Mouse (Mus musculus) adrenal gland, adult 18-20 months (tissue): ENCODE results near the gene Leng8. TPM values are rescaled to one million over a fixed set of nuclear protein-coding genes. Genes with fewer than 3 reads are reported as not detected.
A peak's percentile ranks its signal among the peaks of the same experiment; 100 is the strongest.

Experiments
- DNase-seq, 2 experiments: peaks; one replicate each; pipeline ENCODE4 v3.0.0; 2021 to 2022; ENCODE audit warnings: low spot score in 2 of 2
- long read RNA-seq, 2 experiments: library from polyadenylated mRNA; stranded (forward); transcript quantifications; one replicate each; pipeline ENCODE4 v2.0.0; 2021
- total RNA-seq, 2 experiments: library from RNA; stranded (reverse); gene quantifications; 1 replicate in 1 of 2; 2 replicates in 1 of 2; pipeline ENCODE4 v1.2.3; 2021

Gene Leng8
- 100 to 1,000 TPM in 1 of 2 experiments, 10 to 100 TPM in 1; 86.8 to 106 TPM for total RNA-seq
- long read RNA-seq, experiment 1, full-length matches to known transcripts: 1 of 47 reads
- long read RNA-seq, experiment 1, partial matches to known transcripts: 13 of 47 reads
- long read RNA-seq, experiment 1, other reads (novel, unspliced or antisense): 33 of 47 reads
- long read RNA-seq, experiment 2, partial matches to known transcripts: 11 of 14 reads
- long read RNA-seq, experiment 2, other reads (novel, unspliced or antisense): 3 of 14 reads

- DNase-seq: peak; percentile 96 to 97
Observed at GRCm38 (mm10) chr7:4136771-4137531, at the start of gene Leng8. Gene Leng8 (plus strand): TSS chr7:4137039.

DNA sequence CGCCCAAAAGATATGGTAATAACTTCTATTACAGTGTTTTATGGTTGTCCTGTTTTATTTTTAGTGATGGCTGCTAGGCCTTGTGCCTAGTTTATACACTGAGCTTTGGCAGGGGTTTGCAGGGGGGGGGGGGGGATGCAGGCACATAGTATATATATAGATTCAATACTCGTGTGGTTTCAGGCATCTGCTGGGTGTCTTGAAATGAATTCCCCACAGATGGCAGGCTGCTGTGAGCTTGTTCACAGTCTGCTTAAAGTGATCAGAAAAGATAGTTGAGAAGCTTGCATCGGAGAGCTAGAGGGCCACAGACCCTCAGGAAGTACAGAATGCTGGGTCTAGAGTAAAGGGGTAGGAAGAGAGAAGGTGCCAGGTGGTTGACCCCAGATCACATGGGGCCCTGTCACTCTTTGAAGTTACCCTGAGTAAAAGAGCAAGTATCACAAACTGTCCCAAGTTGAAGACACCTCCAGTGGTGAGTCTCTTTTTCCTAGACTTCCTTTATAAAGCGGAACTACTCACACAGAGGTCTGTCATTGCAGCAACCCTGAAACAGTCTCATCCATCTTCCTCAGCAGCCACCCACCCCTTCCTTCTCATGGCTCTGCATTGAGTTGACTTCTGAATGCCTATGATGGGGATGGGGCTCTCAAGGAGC lies 49.5 kb upstream of the Leng8 start:
- DNase-seq: no peak

DNA sequence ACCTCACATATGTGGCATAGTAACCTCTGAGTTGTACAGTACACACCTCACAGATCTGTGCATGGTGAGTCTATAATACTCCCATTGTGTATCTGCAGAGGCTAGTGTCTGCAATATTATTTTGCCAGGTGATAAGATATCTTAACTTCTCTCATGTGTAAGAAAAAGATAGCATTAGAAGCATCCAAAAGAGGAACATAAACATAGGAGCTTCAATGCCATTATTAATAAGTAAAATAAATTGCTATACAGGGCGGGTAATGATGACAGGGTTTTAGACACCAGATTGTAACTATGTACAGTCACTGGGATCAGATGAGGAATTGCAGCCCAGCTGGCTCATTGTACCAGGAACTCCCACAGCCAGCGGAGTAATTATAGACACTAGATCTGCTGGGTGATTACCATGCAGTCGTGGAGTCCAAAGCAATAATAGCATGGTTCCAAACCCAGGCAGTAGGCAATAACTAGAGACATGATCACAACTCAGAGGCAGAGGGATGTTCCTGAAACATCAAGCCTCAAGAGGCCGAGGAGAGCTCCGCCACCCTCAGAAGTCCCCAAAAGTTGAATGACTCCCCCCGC lies 48.9 kb upstream of the Leng8 start:
- no peak for DNase-seq

- DNase-seq: no peak
Observed at GRCm38 (mm10) chr7:4088679-4089078, 48.2 kb upstream of the Leng8 start.

DNA sequence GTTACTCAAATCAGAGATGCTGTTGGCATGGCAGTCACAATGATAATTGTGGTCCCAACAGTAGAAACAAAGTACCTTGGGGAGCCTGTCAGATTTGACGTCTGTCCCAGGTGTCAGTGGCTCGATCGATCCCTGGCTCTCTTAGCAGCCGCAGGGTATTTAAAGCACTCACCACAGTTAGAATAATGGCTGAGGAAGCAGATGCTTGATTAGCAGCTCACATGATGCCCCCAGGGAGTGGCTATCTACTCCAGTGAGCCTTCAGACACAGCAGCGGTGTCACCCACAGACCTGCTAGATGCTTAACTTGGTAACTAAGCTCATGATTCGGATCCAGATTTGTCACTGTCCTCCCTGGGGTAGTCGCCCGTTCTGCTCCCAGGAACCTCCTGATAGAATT lies 45.7 kb upstream of the Leng8 start:
- DNase-seq: no peak

GRCm38 (mm10) chr7:4098301-4098700 lies 38.5 kb upstream of the Leng8 start:
- no peak for DNase-seq

DNA sequence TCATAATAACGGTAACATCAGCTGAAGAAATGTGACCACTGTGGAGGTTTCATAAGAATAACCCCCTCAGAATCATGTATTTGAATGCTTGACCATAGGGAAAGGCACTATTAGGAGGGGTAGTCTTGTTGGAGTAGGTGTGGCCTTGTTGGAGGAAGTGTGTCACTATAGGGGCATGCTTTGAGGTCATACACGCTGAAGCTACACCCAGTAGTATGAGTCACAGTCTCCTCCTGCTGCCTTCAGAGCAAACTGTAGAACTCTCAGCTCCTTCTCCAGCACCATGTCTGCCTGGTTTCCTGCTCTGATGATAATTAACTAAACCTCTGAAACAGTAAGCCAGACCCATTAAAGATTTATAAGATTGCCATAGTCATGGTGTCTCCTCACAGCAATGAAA lies 38.0 kb upstream of the Leng8 start:
- no peak for DNase-seq

GRCm38 (mm10) chr7:4101144-4101543 lies 35.7 kb upstream of the Leng8 start:
- DNase-seq: no peak

DNA sequence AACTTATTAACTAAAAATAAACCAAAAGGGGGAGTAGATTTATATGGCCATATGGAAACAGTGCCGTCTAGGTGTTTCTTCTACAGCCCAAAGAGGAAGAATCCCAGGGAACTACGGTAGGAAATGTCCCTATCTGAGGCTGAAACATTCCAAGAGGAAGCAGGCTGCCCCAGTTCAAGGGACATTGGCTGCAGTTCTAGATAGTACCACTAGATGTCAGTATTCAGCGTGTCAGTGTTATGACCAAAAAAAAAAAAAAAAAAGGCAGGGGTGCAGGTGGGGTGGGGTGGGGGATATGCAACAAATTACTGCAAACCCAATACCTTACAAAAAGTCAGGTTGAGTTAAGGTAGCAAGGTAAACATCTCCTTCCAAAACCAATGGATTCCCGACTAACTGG lies 33.4 kb upstream of the Leng8 start:
- no peak for DNase-seq

GRCm38 (mm10) chr7:4111766-4112165 lies 25.1 kb upstream of the Leng8 start:
- no peak for DNase-seq

- no peak for DNase-seq
Observed at GRCm38 (mm10) chr7:4117050-4117814, 19.6 kb upstream of the Leng8 start.

- no peak for DNase-seq
Observed at GRCm38 (mm10) chr7:4119344-4119902, 17.4 kb upstream of the Leng8 start, which contains the start of gene Ttyh1. Gene Ttyh1 (plus strand): TSS chr7:4119408.

DNA sequence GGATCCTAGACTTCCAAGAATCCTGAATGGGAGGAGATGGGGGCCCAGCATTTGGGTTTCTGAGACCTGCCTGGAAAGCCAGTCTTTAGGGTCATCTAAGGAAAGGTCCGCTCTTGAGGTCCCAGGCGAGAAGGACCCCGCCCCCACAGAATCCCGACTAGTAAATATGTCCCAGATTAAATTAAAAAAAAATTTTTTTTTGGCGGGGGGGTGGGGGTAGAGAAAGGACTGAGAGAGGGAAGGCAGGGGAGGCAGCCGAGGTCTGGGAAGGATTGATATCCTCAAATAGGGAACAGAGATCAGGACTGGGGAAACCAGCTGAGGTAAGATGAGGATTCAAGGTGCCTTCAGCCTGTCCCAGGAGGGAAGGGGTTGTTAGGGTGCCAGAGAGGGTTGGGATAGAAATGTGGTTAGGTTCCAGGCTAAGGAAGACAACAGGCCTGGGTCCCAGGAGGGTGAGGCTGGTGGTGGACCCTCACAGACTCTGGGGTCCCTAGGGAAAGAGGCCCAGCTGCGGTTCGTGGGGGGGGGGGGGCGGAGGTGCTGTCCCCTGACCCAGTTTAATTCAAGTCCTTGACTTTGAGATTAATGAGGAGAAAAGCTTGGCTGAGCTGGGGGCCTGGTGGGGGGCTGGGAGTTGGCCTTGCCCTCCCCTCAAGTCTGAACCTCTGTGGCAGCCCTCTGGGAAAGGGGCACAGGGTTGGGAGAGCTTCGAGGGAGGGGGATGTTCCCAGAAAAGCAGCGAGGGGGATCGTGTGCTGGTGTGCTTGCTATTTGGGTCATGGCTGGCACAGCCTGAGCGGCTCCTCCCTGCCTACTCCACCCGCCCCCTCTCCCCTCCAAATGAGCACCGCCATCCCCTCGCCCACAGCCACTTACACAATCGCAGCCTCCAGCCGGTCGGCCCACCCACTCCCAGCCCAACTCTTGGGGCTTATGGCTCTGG lies 16.6 kb upstream of the Leng8 start:
- no peak for DNase-seq

GRCm38 (mm10) chr7:4122076-4122768 lies 14.6 kb upstream of the Leng8 start:
- DNase-seq: no peak

GRCm38 (mm10) chr7:4122783-4123182 lies 14.1 kb upstream of the Leng8 start:
- DNase-seq: no peak

DNA sequence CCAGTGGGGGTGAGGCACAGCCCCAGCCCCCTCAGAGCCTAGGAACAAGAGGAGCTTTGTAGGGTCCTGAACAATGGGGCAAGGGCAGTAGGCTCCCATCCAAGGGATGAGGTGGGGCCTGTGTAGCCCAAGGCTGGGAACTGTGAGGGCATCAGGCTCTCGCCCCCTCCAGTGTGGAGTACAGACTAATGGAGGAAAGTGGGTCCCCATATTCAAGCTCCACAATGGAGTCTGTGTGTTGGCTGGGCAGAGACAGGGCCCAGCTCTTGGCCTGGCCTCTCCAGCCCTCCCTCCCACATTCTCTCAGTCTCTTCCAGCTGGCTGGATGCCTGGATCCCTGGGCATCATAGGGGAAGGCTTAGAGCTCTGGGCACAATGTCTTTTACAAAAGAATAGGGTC lies 13.1 kb upstream of the Leng8 start:
- no peak for DNase-seq

DNA sequence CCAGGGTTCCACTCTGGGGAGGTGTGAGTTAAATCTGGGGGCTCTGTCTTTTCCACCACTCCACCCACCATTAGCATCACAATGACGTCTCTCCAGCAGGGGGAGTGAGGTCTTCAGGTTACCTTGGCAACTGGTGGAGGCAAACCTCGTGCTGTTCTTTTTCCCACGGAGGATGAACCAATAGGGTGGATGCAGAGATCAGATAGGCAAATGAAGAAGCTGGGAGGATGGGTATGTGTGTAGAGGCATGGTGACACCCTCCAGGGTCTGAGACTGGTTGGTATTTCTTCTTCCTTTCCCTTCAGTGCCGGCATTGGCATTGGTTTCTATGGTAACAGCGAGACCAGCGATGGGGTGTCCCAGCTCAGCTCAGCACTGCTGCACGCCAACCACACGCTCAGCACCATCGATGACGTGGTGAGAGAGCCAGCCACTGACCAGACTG lies 12.5 kb upstream of the Leng8 start:
- no peak for DNase-seq

DNA sequence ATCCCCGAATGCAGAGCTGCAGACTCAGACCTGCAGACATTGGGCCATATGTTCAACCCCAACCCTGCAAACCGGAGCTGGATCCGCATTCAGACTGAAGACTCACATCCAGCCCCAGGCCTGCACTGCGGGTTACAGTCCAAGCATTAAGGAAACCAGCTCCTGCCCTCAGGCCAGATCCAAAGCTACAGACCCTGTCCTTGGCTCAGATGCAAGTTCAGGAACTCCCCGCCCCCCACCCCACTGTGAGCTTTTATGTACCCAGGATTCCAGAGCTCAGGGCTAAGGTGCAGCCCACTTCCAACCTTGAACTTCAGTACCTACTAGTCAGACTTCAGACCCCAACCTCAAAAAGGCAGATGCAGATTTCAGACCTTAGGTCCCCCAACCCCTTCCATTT lies 12.0 kb upstream of the Leng8 start:
- DNase-seq: no peak

DNA sequence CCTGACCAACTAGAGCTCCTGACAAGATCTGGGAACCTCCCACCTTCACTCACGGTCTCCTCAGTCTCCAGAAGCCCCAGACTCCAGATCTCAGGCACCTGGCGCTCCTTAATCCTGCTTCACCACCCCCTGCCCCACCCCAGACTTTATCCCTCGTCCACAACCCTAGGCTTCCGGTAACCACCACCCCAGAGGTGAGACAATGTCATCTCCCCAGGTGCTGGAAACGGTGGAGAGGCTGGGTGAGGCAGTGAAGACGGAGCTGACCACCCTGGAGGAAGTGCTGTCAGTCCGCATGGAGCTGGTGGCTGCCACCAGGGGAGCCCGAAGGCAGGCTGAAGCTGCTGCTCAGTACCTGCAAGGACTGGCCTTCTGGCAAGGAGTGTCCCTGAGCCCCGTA lies 11.5 kb upstream of the Leng8 start:
- no peak for DNase-seq
